Mouse (Mus musculus) activated CD4-positive, CD25-positive, alpha-beta regulatory T cell, adult 4 months (primary cell): ENCODE data around the gene Trmt61a. TPM values are rescaled to one million over a fixed set of nuclear protein-coding genes. Genes with fewer than 3 reads are reported as not detected.

Experiments
- ATAC-seq: one replicate; pipeline ENCODE4 v1.8.0; 2017
- polyA plus RNA-seq, 2 experiments: library from polyadenylated mRNA; unstranded; fragments of 100-300 nt; shearing (Covaris generic); gene quantifications; one replicate each; pipeline ENCODE4 v1.2.1; 2017

The Trmt61a gene
- polyA plus RNA-seq, 2 experiments from 2014 or later = 2.7 to 4.3 TPM

DNA sequence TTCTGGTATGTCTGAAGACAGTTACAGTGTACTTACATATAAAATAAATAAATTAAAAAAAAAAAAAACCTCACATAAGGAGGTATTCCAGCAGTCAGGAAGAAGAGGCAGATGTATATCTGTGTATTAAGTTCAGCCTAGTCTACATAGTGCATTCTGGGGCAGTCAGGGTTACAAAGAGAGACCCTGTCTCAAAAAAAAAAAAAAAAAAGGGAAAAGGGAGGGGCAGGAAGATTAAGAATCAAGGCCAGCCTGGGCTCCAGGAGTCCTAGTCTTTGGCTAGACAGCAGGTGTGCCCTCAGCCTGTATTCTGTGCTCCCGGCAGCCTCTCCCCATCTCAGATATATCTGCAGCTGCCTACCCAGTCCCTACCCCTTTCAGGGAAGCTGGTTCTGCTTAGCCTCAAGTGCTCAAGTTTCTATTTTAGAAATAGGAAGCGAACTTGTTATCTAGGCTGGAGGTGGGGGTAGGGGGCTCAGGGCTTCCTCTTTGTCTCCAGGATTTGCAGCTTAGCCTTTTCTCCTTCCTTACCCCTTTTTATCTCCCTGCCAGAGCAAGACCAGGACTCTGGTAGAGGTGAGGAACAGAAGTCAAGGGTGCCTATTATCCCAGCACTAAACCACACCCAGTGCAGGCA lies 2.9 kb upstream of the Trmt61a start:
- ATAC-seq = no peak

DNA sequence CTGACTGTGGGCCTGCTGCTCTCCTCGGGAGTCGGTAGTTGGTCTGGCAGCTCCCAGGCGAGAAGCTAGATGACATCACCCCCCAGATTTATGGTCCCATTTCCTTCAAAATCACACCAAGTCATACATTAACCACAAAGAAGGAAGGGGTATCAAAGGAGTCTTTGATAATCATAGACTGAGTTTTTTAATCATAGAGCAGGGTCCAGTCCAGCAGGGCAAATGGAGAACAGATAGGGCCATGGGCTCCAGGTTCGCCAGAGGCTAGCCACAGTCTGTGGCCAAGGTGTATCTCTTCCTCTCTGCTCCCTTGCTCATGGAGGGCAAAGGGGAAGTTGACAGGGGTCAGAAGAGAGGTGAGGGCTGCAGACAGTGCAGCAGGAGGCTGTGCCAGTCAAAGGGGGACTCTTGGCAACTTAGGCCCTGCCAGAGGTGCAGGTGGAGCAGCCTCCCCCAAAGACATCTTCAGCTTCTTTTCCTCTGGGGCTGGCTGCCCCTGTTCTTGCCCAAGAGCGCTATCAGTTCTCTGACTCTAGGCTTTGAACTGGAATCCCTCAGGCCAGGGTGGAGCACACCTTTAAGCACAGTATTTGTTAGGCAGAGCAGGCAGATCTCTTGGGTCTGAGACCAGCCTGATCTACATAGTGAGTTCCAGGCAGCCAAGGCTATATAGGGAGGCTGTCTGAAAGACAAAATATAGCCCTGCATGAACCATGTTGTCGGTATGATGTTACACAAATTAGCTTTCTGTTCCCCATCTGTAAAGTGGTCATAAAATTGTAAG lies 1.9 kb upstream of the Trmt61a start:
- no peak for ATAC-seq

DNA sequence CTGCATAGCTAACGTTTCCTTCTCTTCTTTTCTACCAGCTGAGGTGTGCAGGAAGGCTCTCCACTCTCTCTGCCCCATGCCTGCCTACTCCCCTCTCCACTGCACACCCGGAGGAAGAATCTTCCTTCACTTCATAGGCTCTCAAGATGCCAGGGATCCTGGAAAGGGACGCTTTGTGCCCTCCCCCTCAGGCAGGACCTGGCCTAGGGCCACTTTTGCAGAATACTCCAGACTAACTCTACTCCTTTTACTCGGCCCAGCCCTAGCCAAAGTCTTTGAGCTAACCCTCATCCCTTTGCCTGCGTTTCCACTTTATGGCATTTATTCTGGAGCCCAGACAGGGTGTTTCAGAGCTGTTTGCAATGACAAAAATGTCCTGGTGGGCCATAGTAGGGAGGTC lies 484 bp upstream of the Trmt61a start:
- peak; percentile 13 for ATAC-seq

- ATAC-seq = no peak
Observed at GRCm38 (mm10) chr12:111678670-111678933, 697 bp downstream of the Trmt61a start.

- ATAC-seq = no peak
Observed at GRCm38 (mm10) chr12:111678997-111679396, 1.1 kb downstream of the Trmt61a start.

- ATAC-seq = no peak
Observed at GRCm38 (mm10) chr12:111680661-111681060, 2.8 kb downstream of the Trmt61a start.

DNA sequence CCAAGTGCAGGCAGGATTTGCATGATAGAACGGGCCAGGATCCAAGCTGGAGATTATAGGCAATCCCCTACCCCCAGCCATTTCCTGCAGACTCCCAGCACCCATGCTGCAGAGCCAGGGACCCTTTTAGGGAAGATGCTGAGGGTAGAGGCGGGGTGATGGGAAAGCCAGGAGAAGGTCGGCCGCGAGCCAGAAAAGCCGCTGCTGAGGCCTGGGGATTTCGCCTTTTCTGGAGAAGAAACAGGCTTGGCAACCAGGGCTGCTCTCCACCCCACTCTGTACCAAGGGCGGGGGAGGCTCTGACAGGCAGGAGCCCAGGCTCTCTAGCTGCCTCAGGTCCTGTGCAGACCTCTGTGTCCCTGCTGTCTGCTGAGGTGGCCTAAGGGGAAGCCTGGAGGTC lies 3.4 kb downstream of the Trmt61a start:
- ATAC-seq = no peak

DNA sequence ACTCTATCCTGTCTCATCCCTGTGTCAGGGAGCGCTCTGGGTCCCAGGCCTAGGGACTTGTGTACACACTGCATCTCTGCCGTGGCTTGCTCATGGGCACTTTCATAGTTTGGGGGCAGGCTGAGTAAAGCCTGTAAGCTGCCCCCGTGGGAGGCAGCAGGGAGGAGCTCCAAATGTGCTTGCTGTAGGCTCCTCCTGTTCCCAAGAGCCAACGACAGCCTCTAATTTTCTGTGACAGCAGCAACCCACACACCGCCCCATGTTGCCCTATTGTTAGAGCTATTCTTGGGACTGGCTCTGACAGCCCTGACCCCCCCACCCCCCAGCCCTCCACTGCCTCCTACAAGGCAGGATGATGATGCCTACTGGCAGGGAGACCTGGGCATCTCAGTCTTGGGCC lies 4.1 kb downstream of the Trmt61a start:
- ATAC-seq = no peak

DNA sequence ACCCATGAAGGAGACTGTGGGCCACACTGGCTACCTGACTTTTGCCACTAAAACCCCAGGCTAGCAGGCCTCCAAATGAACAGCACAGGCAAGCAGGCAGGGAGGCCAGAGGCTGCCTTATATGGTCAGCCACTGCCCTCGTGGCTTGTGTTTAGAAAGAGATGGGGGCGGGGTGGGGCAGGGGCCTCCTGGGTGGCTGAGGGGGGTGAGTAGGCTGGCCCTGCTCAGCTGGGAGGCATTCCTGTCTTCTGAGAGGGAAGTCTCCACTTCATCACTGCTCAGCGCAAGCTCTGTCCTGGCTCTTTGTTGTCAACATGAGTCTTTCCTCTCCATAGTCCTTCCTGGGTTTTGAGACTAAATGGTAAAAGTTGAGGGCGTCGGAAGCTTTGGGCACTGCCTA lies 4.9 kb downstream of the Trmt61a start:
- ATAC-seq = no peak

GRCm38 (mm10) chr12:111686390-111686789 lies 8.5 kb downstream of the Trmt61a start:
- ATAC-seq = no peak

- no peak for ATAC-seq
Observed at GRCm38 (mm10) chr12:111687350-111688068, 9.6 kb downstream of the Trmt61a start.

GRCm38 (mm10) chr12:111688069-111688428 lies 10.1 kb downstream of the Trmt61a start:
- ATAC-seq = no peak

DNA sequence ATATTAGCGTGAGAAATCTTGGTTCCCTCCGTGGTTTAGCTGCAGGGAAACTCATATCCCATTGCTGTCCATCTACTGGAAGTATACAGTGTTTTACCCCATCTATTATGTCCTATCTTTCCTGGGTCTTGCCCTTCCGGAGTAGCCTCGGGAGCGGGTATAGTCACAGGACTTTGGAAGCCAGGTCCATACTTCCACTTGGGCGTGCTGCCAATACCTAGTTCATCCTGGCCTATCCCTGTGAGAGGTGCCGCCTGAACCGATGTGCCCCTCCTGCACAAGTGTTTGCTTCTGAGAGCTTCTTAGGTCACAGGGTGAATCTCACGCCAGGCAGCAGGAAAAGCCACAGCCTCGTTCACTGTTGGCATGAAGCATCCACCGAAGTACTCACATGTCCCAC lies 11.5 kb downstream of the Trmt61a start:
- no peak for ATAC-seq

GRCm38 (mm10) chr12:111691346-111691872 lies 13.5 kb downstream of the Trmt61a start:
- ATAC-seq = peak; percentile 89

- ATAC-seq = no peak
Observed at GRCm38 (mm10) chr12:111692899-111693298, 15.0 kb downstream of the Trmt61a start.

GRCm38 (mm10) chr12:111693341-111694270 lies 15.7 kb downstream of the Trmt61a start:
- ATAC-seq = no peak

DNA sequence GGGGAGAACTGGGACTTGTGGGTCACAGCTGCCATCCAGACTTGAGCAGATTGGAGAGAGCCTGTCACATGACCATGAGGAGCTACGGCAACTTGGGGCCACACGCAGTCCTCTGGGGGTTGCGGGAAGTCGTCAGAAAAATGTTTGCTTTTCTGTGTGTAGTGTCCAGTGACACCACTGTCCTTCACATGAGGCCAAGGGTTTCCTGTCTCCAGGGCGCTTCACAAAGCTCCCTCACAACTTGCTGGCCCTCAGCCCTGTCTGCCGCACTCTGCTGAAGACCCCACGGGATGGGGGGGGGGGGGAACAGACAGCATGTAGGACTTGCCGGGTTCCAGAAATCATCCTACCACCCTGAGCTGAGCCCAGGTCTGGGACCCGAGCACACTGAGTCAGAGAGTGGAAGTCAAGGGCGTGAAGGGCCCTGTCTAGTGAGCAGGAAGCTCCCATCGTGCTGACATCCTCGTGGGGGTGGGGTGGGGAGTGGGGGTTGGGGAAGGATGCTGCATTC lies 16.4 kb downstream of the Trmt61a start:
- peak; percentile 47 for ATAC-seq

DNA sequence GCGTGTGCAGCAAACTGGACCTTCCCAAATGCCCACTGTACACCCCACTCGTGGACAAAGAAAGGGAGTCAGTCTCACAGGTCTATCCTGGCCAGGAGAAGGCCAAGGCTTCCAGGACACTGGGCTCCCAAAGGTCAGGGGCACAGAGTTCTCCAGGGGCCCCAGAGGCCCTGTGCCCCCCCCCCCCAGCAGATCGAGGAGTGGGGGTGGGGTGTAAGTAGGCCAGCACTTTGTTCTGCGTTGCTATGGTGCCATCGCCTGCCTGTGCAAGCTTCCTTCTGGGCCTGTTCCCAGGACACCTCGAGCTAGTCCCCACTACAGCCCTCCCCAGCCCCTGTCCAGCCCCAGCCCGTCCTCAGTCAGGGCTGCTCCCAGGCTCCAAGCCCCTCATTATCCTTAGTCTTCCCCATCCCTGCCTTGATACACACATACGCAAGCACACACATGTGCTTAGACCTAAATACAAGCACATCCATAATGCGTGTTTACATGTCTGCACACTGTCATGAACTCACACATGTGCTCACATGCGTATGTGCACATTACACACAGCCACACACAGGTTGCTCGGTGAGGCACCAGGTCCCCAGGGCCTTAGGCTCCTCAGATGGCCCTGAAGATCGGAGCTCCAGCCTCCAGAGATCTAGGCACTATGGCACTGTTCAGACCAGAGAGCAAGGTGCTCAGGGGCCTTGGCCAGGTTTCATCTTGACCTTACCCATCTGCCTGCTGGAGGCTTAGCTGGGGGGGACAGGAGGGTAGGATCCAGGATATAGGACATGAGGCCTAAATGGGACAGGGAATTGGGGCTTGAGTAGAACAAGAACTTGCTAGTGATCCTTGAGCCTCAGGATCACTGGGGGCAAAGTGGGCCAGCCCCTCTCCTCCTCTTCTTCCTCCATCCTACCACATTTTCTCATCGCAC lies 17.2 kb downstream of the Trmt61a start:
- no peak for ATAC-seq

- peak; percentile 50 for ATAC-seq
Observed at GRCm38 (mm10) chr12:111696239-111696638, 18.3 kb downstream of the Trmt61a start.

- ATAC-seq = no peak
Observed at GRCm38 (mm10) chr12:111697708-111698107, 19.8 kb downstream of the Trmt61a start.

DNA sequence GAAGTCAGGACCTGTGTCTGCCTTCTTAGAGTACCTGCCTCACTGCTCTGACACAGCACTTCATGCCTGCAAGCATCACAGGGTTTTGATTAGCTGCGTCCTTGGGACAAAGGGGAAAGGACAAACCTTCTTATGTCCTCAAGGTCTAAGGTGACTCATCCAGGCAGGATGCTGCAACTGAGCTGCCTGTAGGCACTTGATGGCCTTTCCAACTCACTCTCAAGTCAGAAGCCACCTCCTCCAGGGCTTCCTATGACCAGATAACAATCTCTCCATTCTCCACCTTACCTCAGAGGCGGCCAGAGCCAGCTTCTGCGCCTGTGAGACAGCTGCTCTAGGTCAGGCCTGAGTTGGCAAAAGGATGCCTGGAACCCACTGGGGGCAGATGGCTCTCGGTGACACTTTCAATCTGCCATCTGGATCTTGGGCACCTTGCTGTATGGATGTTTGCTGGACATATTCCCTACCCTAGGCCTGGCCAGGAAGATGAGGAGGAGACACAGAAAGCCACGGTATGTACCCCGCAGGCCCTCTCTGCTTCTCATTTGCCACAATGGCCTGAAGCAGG lies 20.5 kb downstream of the Trmt61a start:
- no peak for ATAC-seq
